Mouse (Mus musculus) left cerebral cortex, adult 6 months (tissue): ENCODE results near the gene Gm5127. TPM values are rescaled to one million over a fixed set of nuclear protein-coding genes. Genes with fewer than 3 reads are reported as not detected.

Experiments
- long read RNA-seq, 2 experiments: library from polyadenylated mRNA; unstranded; transcript quantifications; one replicate each; pipeline ENCODE4 v2.0.0; 2019 to 2020
- polyA plus RNA-seq: library from polyadenylated mRNA; unstranded; fragments of <200 nt; fragmentation: Nextera tagmentation; gene quantifications from 2 replicates; pipeline ENCODE4 v1.2.3, GENCODE M21; 2021

Gene Gm5127
- polyA plus RNA-seq = 0.11 TPM in 2 replicates
- long read RNA-seq, experiment 1 = 0 reads
- long read RNA-seq, experiment 2 = 0 reads

DNA sequence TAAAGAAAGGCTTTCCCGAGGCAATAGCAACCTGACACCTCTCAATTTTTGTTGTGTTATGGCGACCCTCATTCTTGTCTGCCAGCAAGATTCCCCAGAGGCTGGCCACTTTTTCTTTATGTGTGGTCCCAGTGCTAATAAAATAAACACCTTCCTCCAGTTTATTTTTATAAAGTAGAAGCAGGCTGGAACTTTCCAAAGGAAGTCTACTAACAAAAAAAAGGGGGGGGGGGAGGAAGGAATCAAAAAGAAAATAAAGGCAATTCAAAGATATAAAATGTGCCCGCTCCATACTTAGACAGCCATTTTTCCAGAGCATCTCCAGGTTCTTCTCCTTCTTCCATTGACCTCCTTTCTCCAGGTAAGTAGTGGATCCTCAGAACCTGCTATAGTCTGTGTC, at the start of gene Gm5127:
TSS of gene Gm5127 (plus strand) at position 301 of the 400 bp plus-strand sequence.

DNA sequence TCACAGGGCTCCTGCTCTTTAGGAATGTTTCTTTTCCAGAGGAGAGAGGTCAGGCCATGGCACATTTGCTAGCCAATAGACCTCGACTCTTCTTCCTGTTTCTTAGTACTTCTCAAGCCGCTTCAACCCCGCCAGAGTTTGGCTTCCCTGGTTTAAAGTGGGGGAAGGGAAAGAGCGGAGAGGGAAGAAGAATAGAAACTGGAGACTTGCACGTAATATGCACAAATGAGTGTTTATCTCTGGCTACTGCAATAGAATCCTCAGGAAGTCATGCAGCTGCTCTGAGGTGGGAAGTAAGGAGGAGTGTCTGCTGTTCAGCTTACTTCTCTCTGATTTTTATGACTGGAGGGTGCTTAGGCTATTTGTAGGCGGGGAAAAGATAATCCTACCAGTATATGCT, 20.4 kb downstream of the Gm5127 start, which contains the start of gene Cysltr1:
TSS of gene Cysltr1 (minus strand) at position 294 of the 400 bp plus-strand sequence.

Other genes starting within 250 kb of the Gm5127 start
- not detected in 2 replicates for gene Fndc3c1, start 97.8 kb upstream of the Gm5127 start, polyA plus RNA-seq
- 0.75 and 1.1 TPM in 2 replicates for gene Cysltr1, start 20.5 kb downstream of the Gm5127 start, polyA plus RNA-seq